Mouse (Mus musculus) ES-Bruce4 (cell line): ENCODE data around the gene Wnk4. TPM values are rescaled to one million over a fixed set of nuclear protein-coding genes. Genes with fewer than 3 reads are reported as not detected.
A peak's percentile ranks its signal among the peaks of the same experiment; 100 is the strongest.

ENCODE experiments used
- H3K27ac ChIP-seq: 2 replicates; pipeline ENCODE4 v1.5.1; 2012; ENCODE audit warnings: low read length, inconsistent platforms; ENCODE audit not compliant: insufficient read depth
- H3K27me3 ChIP-seq: 2 replicates; pipeline ENCODE4 v1.6.1; 2012; ENCODE audit warnings: mild to moderate bottlenecking, low read length, inconsistent platforms; ENCODE audit not compliant: control insufficient read depth, poor library complexity, insufficient read depth, severe bottlenecking
- H3K36me3 ChIP-seq: 2 replicates; pipeline ENCODE4 v1.6.1; 2012; ENCODE audit warnings: inconsistent platforms, mild to moderate bottlenecking, low read length, moderate library complexity; ENCODE audit not compliant: control insufficient read depth, poor library complexity, insufficient read depth, severe bottlenecking
- H3K4me1 ChIP-seq: one replicate; pipeline ENCODE4 v1.8.1; 2011; ENCODE audit warnings: low read length; ENCODE audit not compliant: control insufficient read depth, insufficient read depth
- H3K4me3 ChIP-seq: 2 replicates; pipeline ENCODE4 v1.5.1; 2011; ENCODE audit warnings: low read depth, mild to moderate bottlenecking, low read length
- H3K9ac ChIP-seq: 2 replicates; pipeline ENCODE4 v1.6.1; 2012; ENCODE audit warnings: low read depth, mild to moderate bottlenecking, inconsistent platforms; ENCODE audit not compliant: poor library complexity, severe bottlenecking
- H3K9me3 ChIP-seq: replicated peaks from 2 replicates; pipeline ENCODE4 v1.6.1; 2012; ENCODE audit warnings: mild to moderate bottlenecking, low read length, inconsistent platforms; ENCODE audit not compliant: control insufficient read depth, poor library complexity, insufficient read depth, severe bottlenecking
- CTCF ChIP-seq: IDR thresholded peaks from one replicate; pipeline ENCODE4 v1.8.1; 2011; ENCODE audit warnings: low read depth, low read length
- EP300 ChIP-seq: IDR thresholded peaks from 2 replicates; pipeline ENCODE4 v1.6.1; 2011; ENCODE audit warnings: low read depth, low read length; ENCODE audit not compliant: insufficient read depth
- POLR2A ChIP-seq: IDR thresholded peaks from one replicate; pipeline ENCODE4 v1.8.1; 2011; ENCODE audit warnings: low read length; ENCODE audit not compliant: insufficient read depth
- polyA plus RNA-seq: library from polyadenylated mRNA; stranded (reverse); fragments of >200 nt; gene quantifications from 2 replicates; pipeline ENCODE4 v1.2.4, GENCODE M21; 2011; ENCODE audit warnings: low read depth; ENCODE audit not compliant: missing spikeins, insufficient read depth, insufficient read length

The Wnk4 gene
- polyA plus RNA-seq, 1 experiment = 0.96 TPM

DNA sequence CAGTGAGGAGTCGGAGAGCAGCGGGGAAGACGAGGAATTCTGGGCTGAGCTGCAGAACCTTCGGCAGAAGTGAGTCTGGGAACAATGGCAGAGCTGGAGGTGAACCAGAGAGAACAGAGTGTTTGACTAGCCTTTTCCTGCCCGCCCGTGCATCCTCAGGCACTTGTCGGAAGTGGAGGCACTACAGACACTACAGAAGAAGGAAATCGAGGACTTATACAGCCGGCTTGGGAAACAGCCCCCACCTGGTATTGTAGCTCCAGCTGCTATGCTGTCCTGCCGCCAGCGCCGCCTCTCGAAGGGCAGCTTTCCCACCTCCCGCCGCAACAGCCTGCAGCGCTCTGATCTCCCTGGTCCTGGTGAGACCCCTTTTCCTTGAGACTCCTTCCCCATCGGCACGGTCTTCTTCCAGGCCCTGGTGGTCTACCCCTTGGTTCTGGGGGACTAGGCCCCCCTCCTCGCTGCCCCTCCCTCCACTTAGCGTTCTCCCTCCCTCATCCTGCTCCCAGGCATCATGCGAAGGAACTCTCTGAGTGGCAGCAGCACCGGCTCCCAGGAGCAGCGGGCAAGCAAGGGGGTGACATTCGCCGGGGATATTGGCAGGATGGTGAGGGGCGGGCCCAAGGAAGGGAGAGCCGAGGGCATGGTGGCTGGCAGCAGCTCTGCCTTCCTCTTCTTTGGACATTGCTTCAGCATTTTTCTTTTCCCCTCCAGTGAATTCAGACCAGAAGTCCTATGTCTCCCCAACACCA is 16.1 kb downstream of the Wnk4 start:
- no peak for TF ChIP-seq POLR2A
- no peak for TF ChIP-seq EP300
- TF ChIP-seq CTCF = no peak
- Histone ChIP-seq H3K36me3 (no peaks in the 10 kb centered on the region), H3K4me3 (0 out of 2 replicates have a peak overlapping the region, but pooled peaks have one; percentile 13), H3K4me1 (no peaks in the 10 kb centered on the region), H3K9me3 (no peaks in the 10 kb centered on the region), H3K27ac (no peak overlapping the region), H3K27me3 (no peaks in the 10 kb centered on the region), H3K9ac (peak overlapping the region; percentile 24)

DNA sequence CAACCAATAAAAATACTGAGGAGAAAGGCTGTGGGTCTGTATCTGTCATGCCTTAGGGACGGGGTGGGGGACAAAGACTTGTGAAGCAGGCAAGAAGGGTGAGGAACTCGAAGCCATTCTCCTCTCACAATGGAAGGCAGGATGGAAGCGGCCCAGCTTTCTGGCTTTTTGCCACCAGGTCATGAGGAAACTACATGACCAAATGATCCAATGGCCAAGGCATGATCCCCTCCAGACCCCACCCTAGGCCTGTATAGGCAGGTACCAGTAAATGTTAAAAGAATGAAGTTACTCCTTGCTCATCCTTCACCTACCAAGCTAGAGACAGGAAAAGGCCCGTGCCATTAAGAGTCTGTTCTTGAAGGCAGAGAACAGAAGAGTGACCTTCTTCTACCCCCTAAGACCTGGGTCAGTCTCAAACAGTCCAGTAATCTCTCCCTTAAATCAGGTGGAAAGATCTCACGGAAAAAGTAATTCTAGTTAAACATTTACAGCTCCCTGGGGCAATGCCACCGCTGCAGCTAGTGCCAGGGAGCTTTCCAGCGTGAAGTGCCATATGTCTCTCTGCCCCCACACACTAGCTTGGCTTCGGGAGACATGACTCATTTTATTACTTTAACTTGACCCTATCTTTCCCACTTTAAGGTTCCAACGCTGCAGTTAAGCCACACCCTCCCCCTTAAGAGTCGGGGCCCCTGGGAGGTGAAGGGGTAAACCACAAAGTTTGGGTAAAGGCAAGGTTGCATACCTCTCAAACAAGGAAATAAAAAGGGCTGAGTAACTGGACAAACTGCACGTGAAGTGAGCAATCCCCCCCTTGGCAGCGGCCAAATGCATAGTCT is 17.2 kb downstream of the Wnk4 start:
- Histone ChIP-seq H3K4me3 (peak overlapping the region; percentile 84), H3K27me3 (no peaks in the 10 kb centered on the region), H3K27ac (no peak overlapping the region), H3K9me3 (no peaks in the 10 kb centered on the region), H3K4me1 (no peaks in the 10 kb centered on the region), H3K9ac (peak overlapping the region; percentile 48; the same call in 1 of the 2 replicates), H3K36me3 (no peaks in the 10 kb centered on the region)
- TF ChIP-seq CTCF (no peak), POLR2A (no peak)

DNA sequence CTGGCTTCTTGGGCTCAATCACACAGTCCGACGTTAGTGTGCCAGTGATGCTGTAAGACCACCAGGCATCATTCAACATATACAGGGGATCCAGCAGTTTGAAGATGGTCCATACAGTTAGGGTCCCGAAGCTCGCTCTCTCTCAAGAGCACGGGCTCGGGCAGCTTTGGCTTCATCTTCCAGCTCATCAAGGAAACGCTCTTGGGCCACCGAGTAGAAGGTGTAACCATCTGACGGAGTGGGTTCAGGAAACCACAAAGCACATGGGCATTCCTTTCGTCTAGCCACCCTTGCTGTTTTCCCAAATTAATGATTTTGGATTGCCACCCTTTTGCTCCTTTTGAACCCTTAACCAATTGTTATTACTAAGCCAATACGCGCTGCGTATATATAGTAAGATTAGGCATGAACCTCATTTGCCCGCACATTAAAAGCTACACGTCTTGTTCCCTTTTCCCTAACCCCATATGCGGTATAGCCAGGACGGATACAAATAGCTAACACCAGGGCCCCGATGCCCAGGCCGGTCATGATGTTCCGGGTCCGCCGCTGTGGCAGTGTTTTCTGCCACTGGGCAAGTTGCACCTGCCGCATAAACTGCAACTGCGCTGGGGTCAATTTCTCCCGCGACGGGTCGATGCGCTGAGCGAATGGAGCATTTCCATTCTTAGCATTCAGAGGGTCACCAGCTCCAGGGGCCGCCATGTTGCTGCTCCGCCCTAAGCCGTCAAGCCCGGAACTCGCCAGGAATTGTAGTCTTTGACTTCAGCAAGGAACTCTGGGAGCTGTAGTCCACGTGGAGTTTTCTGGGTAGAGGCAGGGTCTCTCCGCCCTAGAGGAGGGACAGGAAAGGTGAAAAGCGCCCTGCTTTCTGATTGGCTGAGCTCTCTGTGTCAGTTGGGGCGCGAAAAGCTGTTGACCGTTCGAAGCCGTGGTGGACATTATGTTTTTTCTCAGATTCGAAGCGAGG is 18.1 kb downstream of the Wnk4 start, which contains the start of the genes Cntd1 and Coa3:
TSS of gene Cntd1 (plus strand) at position 790 of the 970 bp plus-strand sequence.
TSS of gene Coa3 (minus strand) at position 892 of the 970 bp plus-strand sequence.
- H3K9ac ChIP-seq = peak within 1 kb of the TSS; percentile 48
- no peaks in the 10 kb centered on the region for H3K9me3 ChIP-seq
- H3K36me3 ChIP-seq = no peaks in the 10 kb centered on the region
- H3K4me3 ChIP-seq = peak within 1 kb of the TSS; percentile 84
- H3K4me1 ChIP-seq = no peaks in the 10 kb centered on the region
- no peaks in the 10 kb centered on the region for H3K27me3 ChIP-seq
- TF ChIP-seq EP300 (no peak), POLR2A (no peak), CTCF (no peak)
- H3K27ac ChIP-seq = no peak within 1 kb of the TSS

DNA sequence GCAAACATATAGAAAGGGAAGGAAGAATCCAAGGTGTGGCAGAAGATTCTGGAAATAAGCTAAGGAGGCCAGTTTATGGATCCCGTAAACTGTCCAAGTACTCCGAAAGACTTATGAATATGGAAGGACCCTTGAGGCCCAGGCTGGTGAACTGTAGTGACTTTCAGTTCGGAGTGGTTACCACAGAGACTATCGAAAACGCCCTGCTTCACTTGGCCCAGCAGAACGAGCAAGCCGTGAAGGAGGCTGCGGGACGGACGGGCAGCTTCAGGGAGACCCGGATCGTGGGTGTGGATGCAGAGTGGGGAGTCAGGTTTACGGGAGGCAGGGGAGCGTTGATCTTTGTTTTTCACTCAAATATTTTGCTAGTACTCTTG is 18.8 kb downstream of the Wnk4 start:
- TF ChIP-seq CTCF (no peak), POLR2A (no peak), EP300 (no peak)
- peak overlapping the region; percentile 55 for H3K4me3 ChIP-seq
- H3K9ac ChIP-seq = peak overlapping the region; percentile 44
- no peaks in the 10 kb centered on the region for H3K27me3 ChIP-seq
- H3K9me3 ChIP-seq = no peaks in the 10 kb centered on the region
- H3K36me3 ChIP-seq = 0 out of 2 replicates have a peak, but pooled peaks cover 2% of the 10 kb centered on the region
- no peaks in the 10 kb centered on the region for H3K4me1 ChIP-seq
- H3K27ac ChIP-seq = no peak overlapping the region

DNA sequence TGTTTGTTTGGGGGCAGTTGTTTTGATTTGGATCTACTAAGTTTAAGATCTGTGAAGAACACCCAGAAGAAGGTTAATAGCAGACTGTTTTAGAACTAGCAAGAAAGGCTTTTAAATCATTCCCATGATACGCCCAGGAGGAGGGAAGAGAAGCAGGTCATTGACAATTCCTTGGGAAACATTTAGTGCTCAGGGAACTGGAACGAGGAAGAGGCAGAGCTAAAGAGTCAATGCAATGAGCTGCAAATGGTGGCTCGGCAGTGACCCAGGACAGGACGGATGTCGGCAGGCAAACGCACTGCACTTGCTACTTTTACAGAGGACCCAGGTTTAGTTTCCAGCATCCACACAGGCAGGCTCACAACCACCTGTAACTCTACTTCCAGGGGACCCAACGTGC is 20.5 kb downstream of the Wnk4 start:
- Histone ChIP-seq H3K9ac (no peak overlapping the region), H3K27me3 (no peaks in the 10 kb centered on the region), H3K9me3 (no peaks in the 10 kb centered on the region), H3K4me1 (no peaks in the 10 kb centered on the region), H3K36me3 (peaks cover 4% of the 10 kb centered on the region; the same call in 1 of the 2 replicates), H3K27ac (no peak overlapping the region), H3K4me3 (no peak overlapping the region)
- no peak for TF ChIP-seq POLR2A
- TF ChIP-seq EP300 = no peak
- TF ChIP-seq CTCF = no peak
